Mouse (Mus musculus): ENCODE measurements at regions not wholly inside any gene's neighbourhood (a gene's known extent, or its start where the extent isn't known, plus 50 kb on each side); places are given as distances from the start of the nearest gene placed in this dataset.

GRCm38 (mm10) chr1:33271437-33272145 lies 398.0 kb downstream of the Prim2 start:
- peak; percentile 27 to 36 for DNase-seq (ENCODE audit: low spot score in 2 of 2)

GRCm38 (mm10) chr1:33269162-33269561 lies 400.4 kb downstream of the Prim2 start:
- no peak for DNase-seq (ENCODE audit: low spot score in 2 of 2)

GRCm38 (mm10) chr1:33265731-33266415 lies 403.7 kb downstream of the Prim2 start:
- DNase-seq (ENCODE audit: low spot score in 2 of 2): no peak

- no peak for DNase-seq (ENCODE audit: low spot score in 2 of 2)
Observed at GRCm38 (mm10) chr1:33249474-33249873, 420.1 kb downstream of the Prim2 start.

- no peak for DNase-seq (ENCODE audit: low spot score in 2 of 2)
Observed at GRCm38 (mm10) chr1:33247076-33247475, 422.5 kb downstream of the Prim2 start.

- DNase-seq (ENCODE audit: low spot score in 2 of 2): no peak
Observed at GRCm38 (mm10) chr1:33245186-33245585, 424.4 kb downstream of the Prim2 start.

GRCm38 (mm10) chr1:33244691-33245090 lies 424.9 kb downstream of the Prim2 start:
- DNase-seq (ENCODE audit: low spot score in 2 of 2): no peak

- DNase-seq (ENCODE audit: low spot score in 2 of 2): no peak
Observed at GRCm38 (mm10) chr1:33222997-33223396, 446.6 kb downstream of the Prim2 start.

- no peak for DNase-seq (ENCODE audit: low spot score in 2 of 2)
Observed at GRCm38 (mm10) chr1:33214815-33215214, 454.8 kb downstream of the Prim2 start.

GRCm38 (mm10) chr1:33214394-33214793 lies 455.2 kb downstream of the Prim2 start:
- no peak for DNase-seq (ENCODE audit: low spot score in 2 of 2)

- DNase-seq (ENCODE audit: low spot score in 2 of 2): no peak
Observed at GRCm38 (mm10) chr1:33201571-33202189, 467.9 kb downstream of the Prim2 start.

- DNase-seq (ENCODE audit: low spot score in 2 of 2): peak in 1 of 2 experiments; percentile 3
Observed at GRCm38 (mm10) chr1:33195114-33195513, 474.5 kb downstream of the Prim2 start.

- DNase-seq (ENCODE audit: low spot score in 2 of 2): peak; percentile 7 to 38
Observed at GRCm38 (mm10) chr1:33174646-33175435, 494.8 kb downstream of the Prim2 start.

GRCm38 (mm10) chr1:33136991-33137390 lies 532.6 kb downstream of the Prim2 start:
- DNase-seq (ENCODE audit: low spot score in 2 of 2): no peak

GRCm38 (mm10) chr1:33130351-33130750 lies 539.2 kb downstream of the Prim2 start:
- DNase-seq (ENCODE audit: low spot score in 2 of 2): no peak

- no peak for DNase-seq (ENCODE audit: low spot score in 2 of 2)
Observed at GRCm38 (mm10) chr1:33125062-33125461, 544.5 kb downstream of the Prim2 start.

- DNase-seq (ENCODE audit: low spot score in 2 of 2): no peak
Observed at GRCm38 (mm10) chr1:33106286-33106685, 559.2 kb upstream of the Gm5415 start.

GRCm38 (mm10) chr1:33104296-33104695 lies 557.2 kb upstream of the Gm5415 start:
- DNase-seq (ENCODE audit: low spot score in 2 of 2): no peak

GRCm38 (mm10) chr1:33098062-33098461 lies 551.0 kb upstream of the Gm5415 start:
- DNase-seq (ENCODE audit: low spot score in 2 of 2): no peak

GRCm38 (mm10) chr1:33096851-33097250 lies 549.8 kb upstream of the Gm5415 start:
- no peak for DNase-seq (ENCODE audit: low spot score in 2 of 2)

- DNase-seq (ENCODE audit: low spot score in 2 of 2): no peak
Observed at GRCm38 (mm10) chr1:33074551-33074950, 527.5 kb upstream of the Gm5415 start.

GRCm38 (mm10) chr1:33058010-33058409 lies 510.9 kb upstream of the Gm5415 start:
- no peak for DNase-seq (ENCODE audit: low spot score in 2 of 2)
